Mouse (Mus musculus): ENCODE measurements around the gene Nyap1. TPM values are rescaled to one million over a fixed set of nuclear protein-coding genes. Genes with fewer than 3 reads are reported as not detected.

Nyap1 gene
- total RNA-seq (2021), result 1 to 10 TPM in 1 of 2 experiments, under 1 TPM in 1; 0.73 to 1.2 TPM
- long read RNA-seq, experiment 1, result 0 reads
- long read RNA-seq, experiment 2, result 0 reads

- peak; percentile 60 to 71 for DNase-seq (ENCODE audit: low spot score in 2 of 2)
Measured at GRCm38 (mm10) chr5:137741023-137741931, at the start of gene Nyap1. Nyap1 (minus strand) TSS chr5:137741607.

- no peak for DNase-seq (ENCODE audit: low spot score in 2 of 2)
Measured at GRCm38 (mm10) chr5:137788946-137789531, 47.6 kb upstream of the Nyap1 start.

GRCm38 (mm10) chr5:137788171-137788570 is 46.8 kb upstream of the Nyap1 start:
- DNase-seq (ENCODE audit: low spot score in 2 of 2), result no peak

GRCm38 (mm10) chr5:137787151-137787928 is 45.9 kb upstream of the Nyap1 start, which contains the start of the genes Mepce and Zcwpw1:
Mepce (minus strand) TSS chr5:137787655.
Zcwpw1 (plus strand) TSS chr5:137787798.
- DNase-seq (ENCODE audit: low spot score in 2 of 2), result peak; percentile 94

- peak; percentile 99 for DNase-seq (ENCODE audit: low spot score in 2 of 2)
Measured at GRCm38 (mm10) chr5:137786109-137786942, 44.9 kb upstream of the Nyap1 start.

GRCm38 (mm10) chr5:137785164-137786031 is 44.0 kb upstream of the Nyap1 start:
- DNase-seq (ENCODE audit: low spot score in 2 of 2), result peak; percentile 55 to 65

GRCm38 (mm10) chr5:137784546-137784945 is 43.1 kb upstream of the Nyap1 start:
- DNase-seq (ENCODE audit: low spot score in 2 of 2), result no peak

- DNase-seq (ENCODE audit: low spot score in 2 of 2), result no peak
Measured at GRCm38 (mm10) chr5:137783901-137784540, 42.6 kb upstream of the Nyap1 start.

- no peak for DNase-seq (ENCODE audit: low spot score in 2 of 2)
Measured at GRCm38 (mm10) chr5:137782776-137783522, 41.5 kb upstream of the Nyap1 start.

GRCm38 (mm10) chr5:137781661-137782060 is 40.3 kb upstream of the Nyap1 start:
- no peak for DNase-seq (ENCODE audit: low spot score in 2 of 2)

- DNase-seq (ENCODE audit: low spot score in 2 of 2), result peak in 1 of 2 experiments; percentile 39
Measured at GRCm38 (mm10) chr5:137779053-137779933, 37.9 kb upstream of the Nyap1 start.

GRCm38 (mm10) chr5:137778635-137779034 is 37.2 kb upstream of the Nyap1 start, which contains the start of gene Ppp1r35:
Ppp1r35 (plus strand) TSS chr5:137778849.
- peak; percentile 91 to 96 for DNase-seq (ENCODE audit: low spot score in 2 of 2)

- no peak for DNase-seq (ENCODE audit: low spot score in 2 of 2)
Measured at GRCm38 (mm10) chr5:137777267-137777845, 35.9 kb upstream of the Nyap1 start.

GRCm38 (mm10) chr5:137776408-137776918 is 35.1 kb upstream of the Nyap1 start:
- DNase-seq (ENCODE audit: low spot score in 2 of 2), result no peak

- no peak for DNase-seq (ENCODE audit: low spot score in 2 of 2)
Measured at GRCm38 (mm10) chr5:137775587-137776290, 34.3 kb upstream of the Nyap1 start.

GRCm38 (mm10) chr5:137772755-137773154 is 31.3 kb upstream of the Nyap1 start:
- DNase-seq (ENCODE audit: low spot score in 2 of 2), result no peak

All from gastrocnemius, postnatal 4 days (tissue).